Mouse (Mus musculus): ENCODE data around the gene Resp18.
A peak's percentile ranks its signal among the peaks of the same experiment; 100 is the strongest.

Resp18 gene

GRCm38 (mm10) chr1:75264091-75264880 lies 13.9 kb downstream of the Resp18 start, which contains the start of gene Ptprn:
Gene Ptprn (minus strand): TSS chr1:75264502.
- no peak for DNase-seq

GRCm38 (mm10) chr1:75262969-75263951 lies 15.0 kb downstream of the Resp18 start:
- peak; percentile 56 to 88 for DNase-seq

- DNase-seq: no peak
These were observed 16.9 kb downstream of the Resp18 start for GRCm38 (mm10) chr1:75261278-75261677.

GRCm38 (mm10) chr1:75255516-75256046 lies 22.6 kb downstream of the Resp18 start:
- no peak for DNase-seq

- no peak for DNase-seq
These were observed 23.6 kb downstream of the Resp18 start for GRCm38 (mm10) chr1:75254625-75255013.

- DNase-seq: peak; percentile 73 to 93
These were observed 24.2 kb downstream of the Resp18 start for GRCm38 (mm10) chr1:75253849-75254624.

GRCm38 (mm10) chr1:75253029-75253428 lies 25.2 kb downstream of the Resp18 start:
- DNase-seq: no peak

- no peak for DNase-seq
These were observed 25.9 kb downstream of the Resp18 start for GRCm38 (mm10) chr1:75252308-75252707.

GRCm38 (mm10) chr1:75251112-75251970 lies 26.9 kb downstream of the Resp18 start:
- DNase-seq: peak; percentile 91

GRCm38 (mm10) chr1:75250498-75250897 lies 27.7 kb downstream of the Resp18 start:
- no peak for DNase-seq

GRCm38 (mm10) chr1:75248041-75248772 lies 30.0 kb downstream of the Resp18 start:
- no peak for DNase-seq

GRCm38 (mm10) chr1:75247071-75247930 lies 30.9 kb downstream of the Resp18 start:
- DNase-seq: no peak

GRCm38 (mm10) chr1:75244836-75245235 lies 33.4 kb downstream of the Resp18 start:
- DNase-seq: peak; percentile 53 to 75

- DNase-seq: no peak
These were observed 33.9 kb downstream of the Resp18 start for GRCm38 (mm10) chr1:75244175-75244826.

- DNase-seq: no peak
These were observed 34.8 kb downstream of the Resp18 start for GRCm38 (mm10) chr1:75243411-75243810.

- DNase-seq: no peak
These were observed 38.6 kb downstream of the Resp18 start for GRCm38 (mm10) chr1:75239591-75239990.

GRCm38 (mm10) chr1:75236117-75237050 lies 41.8 kb downstream of the Resp18 start, which contains the start of gene Dnajb2:
Gene Dnajb2 (plus strand): TSS chr1:75236406.
- peak; percentile 95 for DNase-seq

GRCm38 (mm10) chr1:75234606-75235005 lies 43.6 kb downstream of the Resp18 start:
- DNase-seq: peak; percentile 80 to 83
